Mouse (Mus musculus): ENCODE results near the gene Hesx1.
"Not testable (repeated sequence)": the region's sequence is repeated elsewhere in the genome, so short reads cannot be mapped to it uniquely, and the experiment has no call there.

Hesx1 gene

DNA sequence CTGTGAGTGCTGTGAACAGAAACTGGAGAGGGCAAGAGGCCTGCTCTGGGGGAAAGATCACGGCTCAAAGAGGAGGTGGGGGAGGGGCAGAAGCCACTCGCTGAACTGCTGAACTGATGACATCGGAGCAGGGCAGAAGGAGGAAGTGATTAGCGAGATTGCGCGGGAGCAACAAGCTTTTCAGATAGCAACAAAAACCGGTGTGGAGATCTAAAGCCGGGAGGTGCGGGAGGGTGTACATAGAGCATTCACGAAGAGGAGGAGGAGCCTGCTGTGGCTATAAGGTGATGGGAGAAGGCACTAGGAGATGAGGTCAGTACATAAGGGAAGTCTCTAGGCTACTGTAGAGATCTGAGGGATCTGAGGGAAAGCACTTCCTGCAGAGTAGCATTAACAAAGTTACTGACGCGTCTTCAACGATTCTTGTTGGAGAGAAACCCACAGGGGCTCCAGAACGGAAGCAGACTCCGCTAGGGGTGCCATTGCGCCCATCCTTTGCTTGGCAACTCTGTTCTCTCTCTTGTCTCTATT, at the start of gene Hesx1:
TSS of gene Hesx1 (plus strand) at position 206 of the 531 bp plus-strand sequence.
- in situ Hi-C loops (cut with MboI; ENCODE audit: low pct_unique_long_range_greater_than_20kb in 1 of 2, low sequenced_read_pairs in 2 of 2, unreplicated experiment in 1 of 2): no loop called here

GRCm38 (mm10) chr14:26956139-26956538, 38.1 kb upstream of the Hesx1 start:
- in situ Hi-C loops (cut with MboI; ENCODE audit: low pct_unique_long_range_greater_than_20kb in 1 of 2, low sequenced_read_pairs in 2 of 2, unreplicated experiment in 1 of 2): not testable (repeated sequence)

DNA sequence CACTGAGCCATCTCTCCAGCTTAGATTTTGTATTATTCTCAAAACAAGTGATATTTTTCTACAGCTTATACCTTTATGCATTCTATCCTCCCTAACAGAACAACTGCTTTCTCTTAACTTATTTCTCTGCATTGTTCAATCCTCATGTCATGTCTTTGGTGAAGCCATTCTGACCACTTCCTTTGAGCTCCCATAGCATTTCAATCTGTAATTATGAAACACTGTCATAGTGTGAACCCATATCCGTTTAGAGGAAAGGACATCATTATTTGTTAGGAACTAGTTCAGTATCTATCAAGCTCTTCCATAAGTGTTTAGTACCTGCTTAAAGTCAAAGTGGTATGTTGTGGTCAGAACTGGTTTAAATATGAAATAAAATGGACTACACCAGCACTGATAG, 33.7 kb upstream of the Hesx1 start:
- in situ Hi-C loops (cut with MboI; ENCODE audit: low pct_unique_long_range_greater_than_20kb in 1 of 2, low sequenced_read_pairs in 2 of 2, unreplicated experiment in 1 of 2): loop anchor here in 1 of 2 experiments (5.0 kb wide), 1 partner anchor 52 kb away; no protein-coding TSS in a partner anchor

GRCm38 (mm10) chr14:26969164-26969563, 25.1 kb upstream of the Hesx1 start:
- in situ Hi-C loops (cut with MboI; ENCODE audit: low pct_unique_long_range_greater_than_20kb in 1 of 2, low sequenced_read_pairs in 2 of 2, unreplicated experiment in 1 of 2): no loop called here

DNA sequence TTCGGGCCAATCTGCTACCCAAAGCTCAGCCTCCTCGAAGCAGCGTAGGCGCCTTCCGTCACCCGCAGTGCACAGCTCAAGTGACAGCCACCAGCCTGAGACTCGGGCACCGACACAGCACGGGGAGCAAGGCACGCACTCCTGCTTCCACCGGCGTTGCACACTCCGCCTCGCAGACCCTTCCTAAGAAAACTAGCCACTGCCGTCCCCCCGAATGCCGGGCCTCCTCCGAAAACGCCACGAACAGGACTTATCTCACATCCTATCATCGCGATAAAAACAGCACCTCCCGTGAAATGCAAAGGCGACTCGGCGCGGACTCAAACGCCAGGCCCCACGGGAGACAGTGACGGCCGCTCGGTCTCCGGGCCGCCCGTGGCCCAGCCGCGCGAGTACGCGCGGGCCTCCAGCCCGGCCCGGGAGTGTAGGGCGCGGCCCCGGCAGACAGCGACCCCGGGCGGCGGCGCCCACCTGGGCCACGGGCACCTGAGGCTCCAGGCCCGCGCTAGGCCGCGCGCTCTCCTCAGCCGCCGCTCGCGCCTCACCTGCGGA, 24.3 kb upstream of the Hesx1 start:
- in situ Hi-C loops (cut with MboI; ENCODE audit: low pct_unique_long_range_greater_than_20kb in 1 of 2, low sequenced_read_pairs in 2 of 2, unreplicated experiment in 1 of 2): no loop called here

DNA sequence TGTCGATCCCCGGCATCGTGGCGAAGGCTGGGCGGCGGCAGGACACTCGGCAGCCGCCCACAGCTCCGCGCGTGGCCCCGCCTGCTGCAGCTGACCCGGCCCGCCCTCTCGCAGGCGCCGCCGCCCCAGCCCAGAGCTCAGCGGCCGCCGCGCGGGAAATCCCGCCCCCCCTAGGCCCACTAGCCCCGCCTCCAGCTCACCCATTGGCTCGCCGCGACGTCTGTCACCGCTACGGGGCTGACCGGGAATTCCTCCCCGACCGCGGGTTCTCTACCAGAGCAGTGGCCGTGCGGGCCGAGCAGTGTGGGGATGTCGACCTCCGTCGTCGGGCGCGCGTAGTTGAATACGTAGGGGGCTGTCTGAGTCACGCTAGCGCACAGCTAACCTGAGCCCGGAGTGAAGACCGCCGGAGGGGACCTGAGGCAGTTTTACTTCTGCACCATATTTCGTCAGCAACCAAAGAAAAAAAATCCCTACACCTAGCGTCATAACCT, 23.7 kb upstream of the Hesx1 start:
- in situ Hi-C loops (cut with MboI; ENCODE audit: low pct_unique_long_range_greater_than_20kb in 1 of 2, low sequenced_read_pairs in 2 of 2, unreplicated experiment in 1 of 2): no loop called here

DNA sequence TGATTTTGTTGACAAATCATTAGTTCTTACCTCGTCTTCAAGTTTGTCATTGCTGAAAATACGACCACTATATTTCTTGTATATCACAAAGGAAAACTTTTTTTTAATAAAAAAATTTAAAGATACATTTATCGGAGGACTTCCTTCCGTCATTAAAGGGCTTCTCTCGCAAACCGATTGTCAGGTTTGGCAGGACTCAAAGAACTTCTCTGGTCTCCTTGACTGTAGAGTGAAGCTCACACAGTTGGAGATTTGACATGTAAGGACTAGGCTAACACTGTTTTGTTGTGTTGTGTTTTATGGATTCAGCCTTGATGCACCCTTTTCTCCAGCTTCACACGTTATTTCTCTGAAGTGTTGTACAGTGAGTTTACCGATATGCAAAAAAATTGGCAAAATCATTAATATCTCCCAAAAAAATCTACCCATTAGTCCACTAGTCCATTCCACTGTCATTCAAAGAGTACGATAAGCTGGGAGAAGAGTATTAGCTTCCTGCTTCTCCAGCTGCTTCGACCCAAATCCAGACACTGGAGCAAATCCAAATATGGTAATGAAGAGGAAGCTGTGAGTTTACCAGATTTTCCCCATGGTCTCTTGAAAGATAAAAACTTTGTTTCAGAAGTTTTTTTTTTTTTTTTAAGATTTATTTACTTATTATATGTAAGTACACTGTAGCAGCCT, 23.0 kb upstream of the Hesx1 start, which contains the start of gene Appl1:
TSS of gene Appl1 (minus strand) at position 127 of the 684 bp plus-strand sequence.
- in situ Hi-C loops (cut with MboI; ENCODE audit: low pct_unique_long_range_greater_than_20kb in 1 of 2, low sequenced_read_pairs in 2 of 2, unreplicated experiment in 1 of 2): no loop called here

- in situ Hi-C loops (cut with MboI; ENCODE audit: low pct_unique_long_range_greater_than_20kb in 1 of 2, low sequenced_read_pairs in 2 of 2, unreplicated experiment in 1 of 2): no loop called here
Observed at GRCm38 (mm10) chr14:26973089-26973488, 21.1 kb upstream of the Hesx1 start.

GRCm38 (mm10) chr14:26975490-26975889, 18.7 kb upstream of the Hesx1 start:
- in situ Hi-C loops (cut with MboI; ENCODE audit: low pct_unique_long_range_greater_than_20kb in 1 of 2, low sequenced_read_pairs in 2 of 2, unreplicated experiment in 1 of 2): no loop called here

- in situ Hi-C loops (cut with MboI; ENCODE audit: low pct_unique_long_range_greater_than_20kb in 1 of 2, low sequenced_read_pairs in 2 of 2, unreplicated experiment in 1 of 2): no loop called here
Observed at GRCm38 (mm10) chr14:26976212-26976611, 18.0 kb upstream of the Hesx1 start.

GRCm38 (mm10) chr14:26977500-26977899, 16.7 kb upstream of the Hesx1 start:
- in situ Hi-C loops (cut with MboI; ENCODE audit: low pct_unique_long_range_greater_than_20kb in 1 of 2, low sequenced_read_pairs in 2 of 2, unreplicated experiment in 1 of 2): no loop called here

GRCm38 (mm10) chr14:26979808-26980207, 14.4 kb upstream of the Hesx1 start:
- in situ Hi-C loops (cut with MboI; ENCODE audit: low pct_unique_long_range_greater_than_20kb in 1 of 2, low sequenced_read_pairs in 2 of 2, unreplicated experiment in 1 of 2): no loop called here

GRCm38 (mm10) chr14:26981021-26981420, 13.2 kb upstream of the Hesx1 start:
- in situ Hi-C loops (cut with MboI; ENCODE audit: low pct_unique_long_range_greater_than_20kb in 1 of 2, low sequenced_read_pairs in 2 of 2, unreplicated experiment in 1 of 2): no loop called here

GRCm38 (mm10) chr14:26981494-26982149, 12.6 kb upstream of the Hesx1 start:
- in situ Hi-C loops (cut with MboI; ENCODE audit: low pct_unique_long_range_greater_than_20kb in 1 of 2, low sequenced_read_pairs in 2 of 2, unreplicated experiment in 1 of 2): no loop called here

GRCm38 (mm10) chr14:26982150-26982530, 12.1 kb upstream of the Hesx1 start:
- in situ Hi-C loops (cut with MboI; ENCODE audit: low pct_unique_long_range_greater_than_20kb in 1 of 2, low sequenced_read_pairs in 2 of 2, unreplicated experiment in 1 of 2): no loop called here

DNA sequence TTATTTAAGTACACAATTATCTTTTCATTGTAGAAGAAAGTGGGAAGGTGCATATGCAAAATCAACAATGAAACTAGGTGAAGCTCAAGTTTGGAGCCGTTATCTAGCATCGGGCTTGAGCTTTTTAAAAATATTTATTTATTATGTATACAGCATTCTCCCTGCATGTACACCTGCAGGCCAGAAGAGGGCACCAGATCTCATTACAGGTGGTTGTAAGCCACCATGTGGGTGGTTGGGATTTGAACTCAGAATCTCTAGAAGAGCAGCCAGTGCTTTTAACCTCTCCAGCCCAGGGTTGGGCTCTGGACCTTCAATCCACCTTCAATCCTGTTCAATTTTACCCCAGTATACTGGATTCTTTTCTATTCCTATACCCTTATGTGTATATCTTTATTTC, 5.5 kb upstream of the Hesx1 start:
- in situ Hi-C loops (cut with MboI; ENCODE audit: low pct_unique_long_range_greater_than_20kb in 1 of 2, low sequenced_read_pairs in 2 of 2, unreplicated experiment in 1 of 2): loop anchor here in 1 of 2 experiments (5.0 kb wide), 1 partner anchor 34 kb away; no protein-coding TSS in a partner anchor

DNA sequence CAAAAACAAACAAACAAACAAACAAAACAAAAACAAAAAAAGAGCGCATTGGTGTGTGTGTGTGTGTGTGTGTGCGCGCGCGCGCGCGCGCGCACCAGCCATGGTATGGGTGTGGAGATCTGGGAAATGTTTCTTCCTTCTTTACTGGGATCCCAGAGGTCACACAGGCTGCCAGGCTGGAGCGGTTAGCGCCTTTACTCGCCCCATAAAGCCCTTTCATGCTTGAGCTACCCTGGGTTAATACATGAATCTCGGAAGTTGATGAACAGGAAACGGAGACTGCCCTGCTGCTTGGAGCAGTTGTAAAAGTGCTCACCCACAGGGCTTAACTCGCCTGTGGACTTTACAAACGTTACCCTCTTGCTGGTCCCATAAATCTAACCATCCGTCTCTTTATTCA, 2.6 kb upstream of the Hesx1 start:
- in situ Hi-C loops (cut with MboI; ENCODE audit: low pct_unique_long_range_greater_than_20kb in 1 of 2, low sequenced_read_pairs in 2 of 2, unreplicated experiment in 1 of 2): no loop called here

GRCm38 (mm10) chr14:26993427-26993826, 789 bp upstream of the Hesx1 start:
- in situ Hi-C loops (cut with MboI; ENCODE audit: low pct_unique_long_range_greater_than_20kb in 1 of 2, low sequenced_read_pairs in 2 of 2, unreplicated experiment in 1 of 2): no loop called here

GRCm38 (mm10) chr14:26996257-26996656, 2.0 kb downstream of the Hesx1 start:
- in situ Hi-C loops (cut with MboI; ENCODE audit: low pct_unique_long_range_greater_than_20kb in 1 of 2, low sequenced_read_pairs in 2 of 2, unreplicated experiment in 1 of 2): no loop called here
